Mouse (Mus musculus): ENCODE measurements at regions not wholly inside any gene's neighbourhood (a gene's known extent, or its start where the extent isn't known, plus 50 kb on each side); places are given as distances from the start of the nearest gene placed in this dataset.

DNA sequence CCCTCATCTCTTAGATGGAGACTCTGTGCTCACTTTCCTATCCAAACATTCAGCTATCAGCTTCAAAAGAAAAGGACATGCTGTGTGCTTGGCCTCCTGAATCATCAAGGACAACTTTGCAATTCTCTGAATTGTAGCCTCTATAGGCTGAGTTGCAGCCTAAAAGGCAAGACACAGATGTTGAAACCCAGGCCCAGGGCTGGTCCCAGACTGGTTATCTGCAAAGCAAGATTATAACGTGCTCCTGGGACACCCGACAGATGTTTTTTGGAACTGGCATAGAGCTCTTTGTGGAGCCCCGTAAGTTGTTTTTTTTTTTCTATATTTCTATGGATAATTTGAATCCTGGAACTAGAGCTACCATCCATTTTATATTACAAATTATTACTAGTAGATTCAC, 117.4 kb downstream of the Dad1 start:
- no peak for TF ChIP-seq POLR2A (IDR thresholded peaks at IDR 0.05; ENCODE audit: low read depth, low read length)
- no peak for TF ChIP-seq CTCF (IDR thresholded peaks at IDR 0.05; ENCODE audit: borderline replicate concordance, insufficient read depth, low read length)
